Mouse (Mus musculus): ENCODE results near the gene Mad2l1. TPM values are rescaled to one million over a fixed set of nuclear protein-coding genes. Genes with fewer than 3 reads are reported as not detected.

Mad2l1 gene
- polyA plus RNA-seq, 1 experiment from 2014 or later: 82.4 TPM

Other genes with a start within 250 kb of the Mad2l1 start
- 0.08 TPM in 1 of 2 replicates, not detected in the other for gene Vmn1r32, start 24.7 kb downstream of the Mad2l1 start, polyA plus RNA-seq (2015; fragmentation: Nextera tagmentation; extraction: Ambion mirVana)
- gene Vmn1r33, start 82.9 kb downstream of the Mad2l1 start, polyA plus RNA-seq (2015; fragmentation: Nextera tagmentation; extraction: Ambion mirVana): not detected in 2 replicates
- not detected in 2 replicates for gene Vmn1r34, start 108.5 kb downstream of the Mad2l1 start, polyA plus RNA-seq (2015; fragmentation: Nextera tagmentation; extraction: Ambion mirVana)
- not detected in 2 replicates for gene Vmn1r35, start 150.5 kb downstream of the Mad2l1 start, polyA plus RNA-seq (2015; fragmentation: Nextera tagmentation; extraction: Ambion mirVana)
- not detected in 2 replicates for gene Vmn1r36, start 183.8 kb downstream of the Mad2l1 start, polyA plus RNA-seq (2015; fragmentation: Nextera tagmentation; extraction: Ambion mirVana)
- not detected in 2 replicates for gene Vmn1r37, start 194.0 kb downstream of the Mad2l1 start, polyA plus RNA-seq (2015; fragmentation: Nextera tagmentation; extraction: Ambion mirVana)
- gene Vmn1r38, start 247.2 kb downstream of the Mad2l1 start, polyA plus RNA-seq (2015; fragmentation: Nextera tagmentation; extraction: Ambion mirVana): not detected in 2 replicates